Mouse (Mus musculus): ENCODE data around the gene Epm2aip1. TPM values are rescaled to one million over a fixed set of nuclear protein-coding genes. Genes with fewer than 3 reads are reported as not detected.

The Epm2aip1 gene
- polyA plus RNA-seq, 1 experiment from 2014 or later, result 25.6 TPM

DNA sequence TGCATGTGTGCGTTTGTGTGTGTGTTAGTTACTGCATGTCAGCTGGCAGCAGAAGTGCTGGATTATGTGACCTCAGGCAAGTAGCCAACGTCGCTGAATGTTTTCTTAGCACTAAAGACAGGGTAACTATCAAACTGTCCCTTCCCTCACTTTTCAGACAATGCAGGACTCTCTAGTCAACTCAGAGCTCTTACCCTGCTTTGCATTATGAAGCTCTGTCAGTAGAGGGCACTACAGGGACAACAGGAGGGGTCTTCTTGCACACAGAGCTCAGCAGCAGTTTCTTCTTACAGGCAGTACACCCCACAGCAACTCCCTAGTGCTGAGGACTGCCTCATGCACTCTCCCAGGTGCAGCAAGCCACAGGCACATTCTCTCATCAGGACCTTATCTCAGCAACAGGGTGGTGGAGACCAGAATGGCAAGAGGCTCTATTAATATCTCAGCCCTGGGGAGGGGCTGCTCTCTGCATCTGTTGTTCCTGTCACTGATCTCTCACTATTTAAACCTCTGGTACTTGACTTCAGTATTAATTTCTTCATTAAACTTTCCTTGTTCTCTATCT lies 24.0 kb upstream of the Epm2aip1 start:
- Histone ChIP-seq H3K9me3 (replicated peaks; ENCODE audit: control insufficient read depth, low read length) (no peaks in the 10 kb centered on the region), H3K4me3 (ENCODE audit: low read depth, low read length) (no peak overlapping the region), H3K27ac (ENCODE audit: low read depth, low read length) (peak overlapping the region; percentile 50), H3K9ac (ENCODE audit: low read depth, low read length) (no peak overlapping the region), H3K27me3 (ENCODE audit: control insufficient read depth, insufficient read depth, low read length) (no peaks in the 10 kb centered on the region), H3K36me3 (ENCODE audit: control insufficient read depth, insufficient read depth, low read length) (peaks cover 8% of the 10 kb centered on the region; the same call in 1 of the 2 replicates), H3K4me2 (no peak overlapping the region; the same call in 1 of the 2 replicates), H3K4me1 (ENCODE audit: control insufficient read depth, insufficient read depth, low read length) (peaks cover 18% of the 10 kb centered on the region)
- ATAC-seq (replicated peaks; ENCODE audit: insufficient number of reproducible peaks, low FRiP score, low TSS enrichment), result peak; percentile 62
- 70% methylated on average over 3 of the region's 3 CpGs for WGBS (ENCODE audit: insufficient replicate concordance)

DNA sequence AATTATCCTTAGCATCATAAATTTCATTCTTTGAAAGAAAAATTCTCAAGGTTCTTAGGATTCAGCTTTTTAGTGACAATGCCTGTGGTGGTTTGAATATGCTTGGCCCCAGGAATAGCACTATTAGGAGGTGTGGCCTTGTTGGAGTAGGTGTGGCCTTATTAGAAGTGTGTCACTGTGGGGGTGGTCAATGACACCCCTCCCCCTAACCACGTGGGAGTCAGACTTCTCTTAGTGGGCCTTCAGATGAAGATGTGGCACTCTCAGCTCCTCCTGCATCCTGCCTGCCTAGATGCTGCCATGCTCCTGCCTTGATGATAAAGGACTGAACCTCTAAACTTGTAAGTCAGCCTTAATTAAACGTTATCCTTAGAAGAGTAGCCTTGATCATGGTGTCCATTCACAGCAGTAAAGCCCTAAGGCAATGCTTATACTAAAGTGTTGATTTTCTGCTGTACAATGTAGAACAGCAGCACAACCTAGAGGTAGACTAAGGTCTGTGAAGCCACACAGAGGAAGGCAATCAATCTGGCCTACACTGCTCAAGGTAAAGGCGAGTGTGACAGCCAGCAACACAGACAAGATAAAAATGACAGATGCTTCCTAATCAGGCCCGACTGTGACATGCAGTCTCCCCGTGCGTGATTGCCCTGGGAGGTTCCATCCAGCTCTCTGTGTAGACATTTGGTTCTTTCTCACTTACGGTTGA lies 19.4 kb upstream of the Epm2aip1 start:
- 44% methylated on average over 7 of the region's 7 CpGs for WGBS (ENCODE audit: insufficient replicate concordance)
- no peak overlapping the region for H3K27ac ChIP-seq (ENCODE audit: low read depth, low read length)
- H3K4me1 ChIP-seq (ENCODE audit: control insufficient read depth, insufficient read depth, low read length), result peaks cover 13% of the 10 kb centered on the region
- ATAC-seq (replicated peaks; ENCODE audit: insufficient number of reproducible peaks, low FRiP score, low TSS enrichment), result 0 out of 2 replicates have a peak, but pooled peaks have one; percentile 55
- H3K9me3 ChIP-seq (replicated peaks; ENCODE audit: control insufficient read depth, low read length), result no peaks in the 10 kb centered on the region
- peaks cover 15% of the 10 kb centered on the region for H3K36me3 ChIP-seq (ENCODE audit: control insufficient read depth, insufficient read depth, low read length)
- no peak overlapping the region for H3K4me3 ChIP-seq (ENCODE audit: low read depth, low read length)
- H3K27me3 ChIP-seq (ENCODE audit: control insufficient read depth, insufficient read depth, low read length), result no peaks in the 10 kb centered on the region
- no peak overlapping the region for H3K4me2 ChIP-seq
- H3K9ac ChIP-seq (ENCODE audit: low read depth, low read length), result no peak overlapping the region

DNA sequence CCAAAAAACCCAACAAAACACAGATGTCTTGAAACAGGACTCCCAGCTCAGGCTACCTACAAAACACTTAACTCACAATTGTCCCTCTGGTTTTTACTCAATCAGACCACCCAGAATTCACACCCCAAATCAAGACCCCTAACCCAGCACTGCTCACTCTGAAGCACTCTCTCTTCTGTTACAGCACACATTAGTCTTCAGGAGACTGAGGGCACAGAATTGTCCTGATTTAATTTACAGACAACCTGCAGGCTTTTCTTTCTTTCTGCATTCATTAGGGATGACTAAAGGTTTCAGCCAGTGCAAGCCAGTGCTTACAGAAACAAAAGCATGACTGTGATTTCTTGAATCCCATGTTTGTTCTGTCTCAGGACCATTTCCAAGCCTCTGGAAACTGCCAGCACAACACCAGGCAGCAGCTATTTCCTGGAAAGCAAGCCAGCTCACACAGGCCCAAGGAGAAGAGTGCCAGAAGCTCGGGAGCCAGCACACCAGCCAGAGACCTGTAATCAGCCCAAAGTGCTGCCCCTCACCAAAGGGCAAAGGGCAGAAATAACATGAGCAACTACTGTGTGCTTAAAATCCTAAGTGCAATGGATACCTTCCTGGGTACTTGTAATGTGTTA lies 11.3 kb upstream of the Epm2aip1 start:
- no peaks in the 10 kb centered on the region for H3K9me3 ChIP-seq (replicated peaks; ENCODE audit: control insufficient read depth, low read length)
- no peak overlapping the region for H3K27ac ChIP-seq (ENCODE audit: low read depth, low read length)
- peaks cover 18% of the 10 kb centered on the region for H3K36me3 ChIP-seq (ENCODE audit: control insufficient read depth, insufficient read depth, low read length)
- H3K9ac ChIP-seq (ENCODE audit: low read depth, low read length), result no peak overlapping the region
- ATAC-seq (replicated peaks; ENCODE audit: insufficient number of reproducible peaks, low FRiP score, low TSS enrichment), result no peak
- H3K4me1 ChIP-seq (ENCODE audit: control insufficient read depth, insufficient read depth, low read length), result no peaks in the 10 kb centered on the region
- H3K4me2 ChIP-seq, result no peak overlapping the region
- no peak overlapping the region for H3K4me3 ChIP-seq (ENCODE audit: low read depth, low read length)
- no peaks in the 10 kb centered on the region for H3K27me3 ChIP-seq (ENCODE audit: control insufficient read depth, insufficient read depth, low read length)
- WGBS (ENCODE audit: insufficient replicate concordance), result 48% methylated on average over 1 of the region's 1 CpGs

DNA sequence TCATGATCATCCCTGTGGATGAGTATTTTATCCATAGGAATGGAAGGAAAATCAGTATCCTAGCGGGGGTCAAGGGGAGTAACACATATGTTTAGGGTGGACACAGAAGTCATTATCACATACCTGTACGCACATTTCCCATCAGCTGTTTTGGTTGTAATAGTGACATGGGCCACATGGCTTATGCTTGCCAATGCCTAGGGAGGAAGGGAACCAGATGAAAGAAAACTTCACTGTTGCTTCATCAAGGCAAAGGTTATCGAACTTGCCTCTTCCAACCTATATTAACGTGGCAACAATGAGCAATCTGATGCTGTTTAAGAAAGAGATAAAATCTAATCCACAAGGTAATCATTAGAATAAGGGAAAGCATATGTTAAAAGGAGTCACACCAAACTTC lies 10.4 kb upstream of the Epm2aip1 start:
- peaks cover 16% of the 10 kb centered on the region for H3K36me3 ChIP-seq (ENCODE audit: control insufficient read depth, insufficient read depth, low read length)
- WGBS (ENCODE audit: insufficient replicate concordance), result 96% methylated on average over 4 of the region's 4 CpGs

DNA sequence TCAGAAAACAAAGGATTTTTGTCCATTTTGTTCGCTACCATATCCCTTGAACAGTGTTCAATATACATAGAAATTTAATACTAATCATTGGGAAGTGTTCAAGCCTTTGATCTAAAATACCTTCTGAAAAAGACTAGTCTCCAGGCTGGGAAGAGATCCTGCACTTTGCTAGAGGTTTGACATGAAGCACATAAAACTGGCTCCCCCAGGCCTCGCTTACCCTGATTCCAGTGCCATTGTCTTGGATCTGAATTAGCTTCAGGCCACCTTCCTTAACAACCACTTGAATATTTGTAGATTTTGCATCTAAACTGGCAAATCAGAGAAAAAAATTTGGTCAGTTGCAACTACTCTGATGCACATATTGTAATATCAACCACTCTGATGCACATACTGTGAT lies 3.7 kb upstream of the Epm2aip1 start:
- H3K4me1 ChIP-seq (ENCODE audit: control insufficient read depth, insufficient read depth, low read length), result peaks cover 6% of the 10 kb centered on the region
- ATAC-seq (replicated peaks; ENCODE audit: insufficient number of reproducible peaks, low FRiP score, low TSS enrichment), result no peak
- no peak overlapping the region for H3K9ac ChIP-seq (ENCODE audit: low read depth, low read length)
- H3K4me2 ChIP-seq, result no peak overlapping the region
- no peak overlapping the region for H3K27ac ChIP-seq (ENCODE audit: low read depth, low read length)
- H3K4me3 ChIP-seq (ENCODE audit: low read depth, low read length), result no peak overlapping the region
- H3K9me3 ChIP-seq (replicated peaks; ENCODE audit: control insufficient read depth, low read length), result no peaks in the 10 kb centered on the region
- H3K36me3 ChIP-seq (ENCODE audit: control insufficient read depth, insufficient read depth, low read length), result peaks cover 4% of the 10 kb centered on the region; the same call in 1 of the 2 replicates
- 99% methylated on average over 2 of the region's 2 CpGs for WGBS (ENCODE audit: insufficient replicate concordance)
- no peaks in the 10 kb centered on the region for H3K27me3 ChIP-seq (ENCODE audit: control insufficient read depth, insufficient read depth, low read length)

More for the DNA sequence above, 10.4 kb upstream of the Epm2aip1 start:
- no peak overlapping the region for H3K9ac ChIP-seq (ENCODE audit: low read depth, low read length)
- ATAC-seq (replicated peaks; ENCODE audit: insufficient number of reproducible peaks, low FRiP score, low TSS enrichment), result no peak
- H3K4me2 ChIP-seq, result no peak overlapping the region
- H3K4me1 ChIP-seq (ENCODE audit: control insufficient read depth, insufficient read depth, low read length), result no peaks in the 10 kb centered on the region
- no peak overlapping the region for H3K4me3 ChIP-seq (ENCODE audit: low read depth, low read length)
- H3K27ac ChIP-seq (ENCODE audit: low read depth, low read length), result no peak overlapping the region
- H3K9me3 ChIP-seq (replicated peaks; ENCODE audit: control insufficient read depth, low read length), result no peaks in the 10 kb centered on the region
- no peaks in the 10 kb centered on the region for H3K27me3 ChIP-seq (ENCODE audit: control insufficient read depth, insufficient read depth, low read length)

DNA sequence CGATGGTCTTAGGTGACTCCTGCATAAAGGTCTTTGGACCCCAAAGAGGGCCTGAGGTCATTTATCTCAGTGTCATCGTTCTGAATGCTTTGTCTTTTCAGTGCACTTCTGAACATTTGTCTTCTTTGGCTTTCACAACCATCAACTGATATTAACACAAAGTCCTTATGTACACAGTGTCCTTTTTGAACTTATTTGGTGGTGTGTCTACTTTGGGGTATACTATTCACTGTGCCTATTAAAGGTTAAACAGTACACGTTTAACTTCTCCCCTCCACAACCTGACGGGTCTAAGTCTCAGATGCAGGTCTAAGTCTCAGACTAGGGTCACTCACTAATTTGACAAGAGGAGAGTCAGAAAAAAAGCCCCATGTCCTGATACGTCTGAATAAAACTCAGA lies 1.1 kb upstream of the Epm2aip1 start:
- H3K9ac ChIP-seq (ENCODE audit: low read depth, low read length), result peak overlapping the region; percentile 83
- H3K36me3 ChIP-seq (ENCODE audit: control insufficient read depth, insufficient read depth, low read length), result no peaks in the 10 kb centered on the region; the same call in 1 of the 2 replicates
- peak overlapping the region; percentile 72 for H3K4me2 ChIP-seq
- H3K4me3 ChIP-seq (ENCODE audit: low read depth, low read length), result peak overlapping the region; percentile 75
- peaks cover 24% of the 10 kb centered on the region for H3K4me1 ChIP-seq (ENCODE audit: control insufficient read depth, insufficient read depth, low read length)
- 14% methylated on average over 5 of the region's 5 CpGs for WGBS (ENCODE audit: insufficient replicate concordance)
- H3K27me3 ChIP-seq (ENCODE audit: control insufficient read depth, insufficient read depth, low read length), result no peaks in the 10 kb centered on the region
- H3K9me3 ChIP-seq (replicated peaks; ENCODE audit: control insufficient read depth, low read length), result no peaks in the 10 kb centered on the region
- peak overlapping the region; percentile 89 for H3K27ac ChIP-seq (ENCODE audit: low read depth, low read length)
- ATAC-seq (replicated peaks; ENCODE audit: insufficient number of reproducible peaks, low FRiP score, low TSS enrichment), result no peak

DNA sequence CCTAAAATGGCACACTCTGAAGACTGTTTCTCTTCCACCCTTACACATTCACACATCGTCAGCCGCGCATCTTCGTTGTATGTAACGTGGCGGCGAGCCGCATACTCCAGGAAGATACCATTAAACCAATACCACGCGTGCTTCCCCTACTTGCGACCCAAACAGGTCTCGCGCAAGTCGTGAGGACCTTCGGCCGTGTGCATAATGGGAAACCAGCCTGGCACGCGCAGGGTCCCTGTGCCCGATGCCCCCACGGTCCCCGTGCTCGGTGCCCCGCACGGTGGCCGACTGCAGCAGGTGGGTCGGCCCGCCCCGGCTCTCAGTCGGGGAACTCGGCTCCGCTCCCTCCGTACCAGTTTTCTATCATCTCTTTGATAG lies 684 bp upstream of the Epm2aip1 start:
- Histone ChIP-seq H3K27me3 (ENCODE audit: control insufficient read depth, insufficient read depth, low read length) (no peaks in the 10 kb centered on the region), H3K27ac (ENCODE audit: low read depth, low read length) (peak overlapping the region; percentile 89), H3K36me3 (ENCODE audit: control insufficient read depth, insufficient read depth, low read length) (no peaks in the 10 kb centered on the region; the same call in 1 of the 2 replicates), H3K4me3 (ENCODE audit: low read depth, low read length) (peak overlapping the region; percentile 75), H3K9ac (ENCODE audit: low read depth, low read length) (peak overlapping the region; percentile 83), H3K4me1 (ENCODE audit: control insufficient read depth, insufficient read depth, low read length) (peaks cover 25% of the 10 kb centered on the region), H3K4me2 (peak overlapping the region; percentile 72), H3K9me3 (replicated peaks; ENCODE audit: control insufficient read depth, low read length) (no peaks in the 10 kb centered on the region)
- ATAC-seq (replicated peaks; ENCODE audit: insufficient number of reproducible peaks, low FRiP score, low TSS enrichment), result peak; percentile 19; the same call in 1 of the 2 replicates
- 2% methylated on average over 32 of the region's 32 CpGs for WGBS (ENCODE audit: insufficient replicate concordance)

DNA sequence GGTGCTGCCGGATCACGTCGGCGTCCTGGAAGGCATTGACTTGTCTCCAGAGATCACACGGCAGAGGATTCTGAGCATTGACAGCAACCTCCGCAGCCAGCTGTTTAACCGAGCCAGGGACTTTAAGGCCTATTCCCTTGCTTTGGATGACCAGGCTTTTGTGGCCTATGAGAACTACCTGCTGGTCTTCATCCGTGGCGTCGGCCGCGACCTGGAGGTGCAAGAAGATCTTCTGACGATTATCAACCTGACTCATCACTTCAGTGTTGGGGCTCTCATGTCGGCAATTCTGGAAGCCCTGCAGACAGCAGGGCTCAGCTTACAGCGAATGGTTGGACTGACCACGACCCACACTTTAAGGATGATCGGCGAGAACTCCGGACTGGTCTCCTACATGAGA lies 627 bp downstream of the Epm2aip1 start:
- Histone ChIP-seq H3K27me3 (ENCODE audit: control insufficient read depth, insufficient read depth, low read length) (no peaks in the 10 kb centered on the region), H3K36me3 (ENCODE audit: control insufficient read depth, insufficient read depth, low read length) (no peaks in the 10 kb centered on the region; the same call in 1 of the 2 replicates), H3K9ac (ENCODE audit: low read depth, low read length) (peak overlapping the region; percentile 92), H3K4me1 (ENCODE audit: control insufficient read depth, insufficient read depth, low read length) (peaks cover 30% of the 10 kb centered on the region), H3K9me3 (replicated peaks; ENCODE audit: control insufficient read depth, low read length) (no peaks in the 10 kb centered on the region), H3K4me3 (ENCODE audit: low read depth, low read length) (peak overlapping the region; percentile 75), H3K27ac (ENCODE audit: low read depth, low read length) (peak overlapping the region; percentile 96), H3K4me2 (peak overlapping the region; percentile 83)
- no peak for ATAC-seq (replicated peaks; ENCODE audit: insufficient number of reproducible peaks, low FRiP score, low TSS enrichment)
- 11% methylated on average over 19 of the region's 19 CpGs for WGBS (ENCODE audit: insufficient replicate concordance)
